Mouse (Mus musculus): Measurements from ENCODE around the gene Dact1.

Gene Dact1

GRCm38 (mm10) chr12:71337896-71338463 lies 28.3 kb downstream of the Dact1 start:
- no peak for DNase-seq

DNA sequence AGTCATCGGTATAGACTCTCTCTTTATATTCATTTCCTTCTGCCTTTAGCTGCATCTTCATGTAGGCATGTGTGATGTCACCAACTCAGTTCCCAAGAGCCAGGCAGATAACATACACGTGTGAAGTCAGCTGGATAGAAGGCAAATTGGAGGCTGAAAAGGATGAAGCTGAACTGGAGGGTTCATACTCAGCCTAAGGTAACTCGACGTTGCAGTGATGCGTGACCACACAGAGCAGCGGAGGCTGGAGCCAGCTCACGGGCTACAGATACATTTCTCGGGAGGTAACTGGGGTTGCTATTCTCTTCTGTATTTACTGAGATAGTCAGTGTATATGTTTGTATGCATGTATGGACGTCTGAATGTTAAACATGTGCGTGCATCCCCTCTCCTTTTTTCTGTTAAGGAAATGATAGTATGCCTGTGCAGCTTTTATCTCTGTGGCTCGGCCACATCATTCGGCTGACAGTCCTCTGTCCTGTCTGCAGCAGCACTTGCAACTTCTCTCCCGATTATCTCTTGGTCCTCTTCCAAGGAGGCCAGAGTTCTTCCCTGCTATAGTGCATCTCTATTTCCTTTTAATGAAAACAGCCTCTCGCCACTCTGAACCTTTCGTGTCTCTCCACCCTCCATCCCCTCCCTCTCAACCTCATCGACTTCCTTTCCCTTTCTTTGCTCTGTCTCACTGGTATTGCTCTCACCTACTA lies 29.6 kb downstream of the Dact1 start:
- DNase-seq: no peak

GRCm38 (mm10) chr12:71342397-71342796 lies 32.7 kb downstream of the Dact1 start:
- peak; percentile 39 to 41 for DNase-seq

DNA sequence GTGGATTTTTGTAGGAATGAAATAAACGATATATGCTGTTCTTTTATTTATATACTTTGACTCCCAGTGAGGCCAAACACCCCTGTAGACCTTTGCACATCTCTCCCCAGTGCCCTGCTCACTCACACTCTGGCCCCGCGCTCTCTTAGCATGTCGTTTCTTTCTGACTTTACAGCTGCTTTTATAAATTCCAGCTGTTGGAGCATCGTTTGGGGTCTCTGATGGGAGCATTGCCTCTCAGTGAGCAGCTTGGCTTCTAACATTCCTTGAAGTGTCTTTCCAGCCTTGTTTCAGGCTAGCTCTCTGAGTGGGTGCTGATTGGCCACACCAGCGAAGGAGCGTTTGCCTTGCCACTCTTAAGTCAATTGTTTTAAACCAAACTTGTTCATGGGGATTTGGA lies 35.8 kb downstream of the Dact1 start:
- no peak for DNase-seq

DNA sequence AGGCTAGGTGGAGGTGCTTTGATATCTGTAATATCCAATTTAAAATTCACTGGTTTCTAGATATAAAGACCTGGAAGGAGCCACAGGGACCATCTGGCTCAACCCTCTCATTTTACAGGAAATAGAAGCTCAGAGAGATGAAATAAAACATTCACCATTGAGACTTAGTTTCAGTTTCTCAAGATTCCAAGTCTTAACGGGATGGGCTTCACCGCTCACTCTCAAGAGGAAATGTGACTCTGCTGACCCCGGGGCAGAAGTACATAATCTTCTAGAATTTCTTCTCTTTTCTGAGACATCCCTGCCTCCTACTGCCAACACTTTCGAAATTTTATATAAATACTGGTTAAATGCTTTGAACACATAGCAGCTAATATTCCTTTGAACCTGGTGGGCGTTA lies 36.4 kb downstream of the Dact1 start:
- peak in 1 of 2 experiments; percentile 24 for DNase-seq

- DNase-seq: no peak
Observed at GRCm38 (mm10) chr12:71348401-71348896, 38.8 kb downstream of the Dact1 start.

GRCm38 (mm10) chr12:71350077-71350476 lies 40.4 kb downstream of the Dact1 start:
- DNase-seq: no peak

DNA sequence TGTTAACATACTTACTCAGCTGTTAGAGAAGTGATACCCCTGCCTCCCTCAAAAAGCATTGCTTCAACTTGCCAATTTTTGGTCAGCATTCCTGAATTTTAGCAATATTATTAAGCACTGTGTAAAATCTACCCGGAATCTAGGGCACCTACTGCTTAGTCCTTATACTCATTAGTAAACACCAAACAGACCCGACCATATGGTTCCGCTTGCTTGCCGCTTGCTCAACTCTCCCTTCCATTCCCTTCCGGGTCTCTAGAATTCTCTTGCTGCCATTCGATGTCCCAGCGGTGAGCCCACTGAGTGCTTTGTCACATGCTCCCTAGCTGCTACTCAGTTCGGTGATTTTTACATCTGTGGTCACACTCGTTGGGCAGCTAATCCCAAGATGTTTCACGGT lies 45.0 kb downstream of the Dact1 start:
- no peak for DNase-seq

- peak; percentile 73 to 81 for DNase-seq
Observed at GRCm38 (mm10) chr12:71355092-71355491, 45.4 kb downstream of the Dact1 start.

GRCm38 (mm10) chr12:71361616-71362015 lies 51.9 kb downstream of the Dact1 start:
- no peak for DNase-seq

GRCm38 (mm10) chr12:71362425-71362824 lies 52.7 kb downstream of the Dact1 start:
- no peak for DNase-seq

GRCm38 (mm10) chr12:71364106-71364505 lies 54.4 kb downstream of the Dact1 start:
- DNase-seq: no peak

DNA sequence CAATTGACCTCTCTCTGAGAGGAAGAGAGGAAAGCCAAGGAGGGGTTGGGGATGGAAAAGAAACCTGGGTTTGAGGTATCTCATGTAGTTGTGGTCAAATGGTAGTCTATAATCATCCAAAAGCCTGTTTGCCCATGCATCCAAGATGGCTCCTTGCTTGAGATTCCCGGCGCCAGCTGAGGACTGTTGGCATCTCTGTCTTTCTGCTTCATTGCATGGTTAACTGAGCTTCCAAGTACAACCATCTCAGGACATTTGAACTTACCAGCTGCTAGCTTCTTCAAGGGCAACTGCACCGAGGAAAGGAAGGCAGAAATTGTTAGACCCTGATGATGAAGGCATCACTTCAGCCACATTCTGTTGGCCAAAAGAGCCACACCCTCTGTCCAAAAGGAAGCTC lies 54.8 kb downstream of the Dact1 start:
- no peak for DNase-seq

- DNase-seq: no peak
Observed at GRCm38 (mm10) chr12:71365208-71365607, 55.5 kb downstream of the Dact1 start.

GRCm38 (mm10) chr12:71366175-71366574 lies 56.5 kb downstream of the Dact1 start:
- no peak for DNase-seq

- no peak for DNase-seq
Observed at GRCm38 (mm10) chr12:71368631-71369030, 58.9 kb downstream of the Dact1 start.
